Mouse (Mus musculus): ENCODE data around the gene Ccdc154. TPM values are rescaled to one million over a fixed set of nuclear protein-coding genes. Genes with fewer than 3 reads are reported as not detected.
A peak's percentile ranks its signal among the peaks of the same experiment; 100 is the strongest.

Gene Ccdc154
- polyA plus RNA-seq, 1 experiment from 2014 or later: not detected

GRCm38 (mm10) chr17:25189091-25189490 is 26.8 kb downstream of the Ccdc154 start:
- ATAC-seq (no peak), DNase-seq (no peak)
- Histone ChIP-seq H3K4me3 (ENCODE audit: low read depth, low read length) (peak overlapping the region; percentile 87), H3K27me3 (ENCODE audit: insufficient read depth, low read length) (no peaks in the 10 kb centered on the region), H3K4me2 (ENCODE audit: low read depth, low read length) (peak overlapping the region; percentile 89), H3K27ac (ENCODE audit: low read depth) (peak overlapping the region; percentile 81; the same call in 1 of the 2 replicates), H3K36me3 (replicated peaks; ENCODE audit: insufficient read depth, low read length) (peaks cover 6% of the 10 kb centered on the region; the same call in 1 of the 2 replicates), H3K9me3 (ENCODE audit: low read length) (no peaks in the 10 kb centered on the region), H3K9ac (replicated peaks) (peak overlapping the region; percentile 82), H3K4me1 (ENCODE audit: insufficient read depth) (peaks cover 20% of the 10 kb centered on the region)
- TF ChIP-seq CTCF (IDR thresholded peaks at IDR 0.05; ENCODE audit: low read depth): no peak
- TF ChIP-seq EP300 (IDR thresholded peaks at IDR 0.05; ENCODE audit: low read depth): no peak
- 7% methylated on average over 16 of the region's 16 CpGs for WGBS (ENCODE audit: insufficient replicate concordance)

- WGBS (ENCODE audit: insufficient replicate concordance): 84% methylated on average over 4 of the region's 4 CpGs
- H3K36me3 ChIP-seq (replicated peaks; ENCODE audit: insufficient read depth, low read length): peaks cover 50% of the 10 kb centered on the region
- no peak overlapping the region for H3K27ac ChIP-seq (ENCODE audit: low read depth)
Observed at GRCm38 (mm10) chr17:25202401-25202800, 40.1 kb downstream of the Ccdc154 start.

GRCm38 (mm10) chr17:25210006-25210405 is 47.7 kb downstream of the Ccdc154 start:
- TF ChIP-seq EP300 (IDR thresholded peaks at IDR 0.05; ENCODE audit: low read depth) (no peak), CTCF (IDR thresholded peaks at IDR 0.05; ENCODE audit: low read depth) (no peak)
- Histone ChIP-seq H3K27me3 (ENCODE audit: insufficient read depth, low read length) (no peaks in the 10 kb centered on the region), H3K4me1 (ENCODE audit: insufficient read depth) (no peaks in the 10 kb centered on the region), H3K27ac (ENCODE audit: low read depth) (no peak overlapping the region), H3K36me3 (replicated peaks; ENCODE audit: insufficient read depth, low read length) (peaks cover 64% of the 10 kb centered on the region), H3K9ac (replicated peaks) (no peak overlapping the region), H3K4me3 (ENCODE audit: low read depth, low read length) (no peak overlapping the region), H3K4me2 (ENCODE audit: low read depth, low read length) (no peak overlapping the region), H3K9me3 (ENCODE audit: low read length) (no peaks in the 10 kb centered on the region)
- ATAC-seq (no peak), DNase-seq (no peak)
- 85% methylated on average over 4 of the region's 4 CpGs for WGBS (ENCODE audit: insufficient replicate concordance)

More at GRCm38 (mm10) chr17:25202401-25202800, 40.1 kb downstream of the Ccdc154 start:
- DNase-seq: no peak
- no peak for ATAC-seq
- Histone ChIP-seq H3K4me1 (ENCODE audit: insufficient read depth) (no peaks in the 10 kb centered on the region), H3K4me2 (ENCODE audit: low read depth, low read length) (no peak overlapping the region), H3K27me3 (ENCODE audit: insufficient read depth, low read length) (no peaks in the 10 kb centered on the region), H3K9ac (replicated peaks) (no peak overlapping the region), H3K9me3 (ENCODE audit: low read length) (no peaks in the 10 kb centered on the region), H3K4me3 (ENCODE audit: low read depth, low read length) (no peak overlapping the region)
- TF ChIP-seq CTCF (IDR thresholded peaks at IDR 0.05; ENCODE audit: low read depth) (no peak), EP300 (IDR thresholded peaks at IDR 0.05; ENCODE audit: low read depth) (no peak)

GRCm38 (mm10) chr17:25210680-25211466 is 48.6 kb downstream of the Ccdc154 start:
- H3K36me3 ChIP-seq (replicated peaks; ENCODE audit: insufficient read depth, low read length): peaks cover 64% of the 10 kb centered on the region
- H3K27me3 ChIP-seq (ENCODE audit: insufficient read depth, low read length): no peaks in the 10 kb centered on the region
- no peaks in the 10 kb centered on the region for H3K9me3 ChIP-seq (ENCODE audit: low read length)
- no peak overlapping the region for H3K9ac ChIP-seq (replicated peaks)
- no peaks in the 10 kb centered on the region for H3K4me1 ChIP-seq (ENCODE audit: insufficient read depth)
- DNase-seq (no peak), ATAC-seq (no peak)
- whole genome bisulfite sequencing (ENCODE audit: insufficient replicate concordance): 67% methylated on average over 15 of the region's 15 CpGs
- TF ChIP-seq CTCF (IDR thresholded peaks at IDR 0.05; ENCODE audit: low read depth) (no peak), EP300 (IDR thresholded peaks at IDR 0.05; ENCODE audit: low read depth) (no peak)
- no peak overlapping the region for H3K4me2 ChIP-seq (ENCODE audit: low read depth, low read length)
- H3K27ac ChIP-seq (ENCODE audit: low read depth): no peak overlapping the region
- no peak overlapping the region for H3K4me3 ChIP-seq (ENCODE audit: low read depth, low read length)

GRCm38 (mm10) chr17:25211705-25212104 is 49.4 kb downstream of the Ccdc154 start:
- no peak overlapping the region for H3K9ac ChIP-seq (replicated peaks)
- H3K36me3 ChIP-seq (replicated peaks; ENCODE audit: insufficient read depth, low read length): peaks cover 66% of the 10 kb centered on the region
- no peaks in the 10 kb centered on the region for H3K4me1 ChIP-seq (ENCODE audit: insufficient read depth)
- no peak overlapping the region for H3K4me3 ChIP-seq (ENCODE audit: low read depth, low read length)
- no peak overlapping the region for H3K4me2 ChIP-seq (ENCODE audit: low read depth, low read length)
- no peaks in the 10 kb centered on the region for H3K9me3 ChIP-seq (ENCODE audit: low read length)
- DNase-seq (no peak), ATAC-seq (no peak)
- H3K27ac ChIP-seq (ENCODE audit: low read depth): no peak overlapping the region
- WGBS (ENCODE audit: insufficient replicate concordance): 75% methylated on average over 4 of the region's 4 CpGs
- TF ChIP-seq EP300 (IDR thresholded peaks at IDR 0.05; ENCODE audit: low read depth) (no peak), CTCF (IDR thresholded peaks at IDR 0.05; ENCODE audit: low read depth) (no peak)
- no peaks in the 10 kb centered on the region for H3K27me3 ChIP-seq (ENCODE audit: insufficient read depth, low read length)

- H3K27me3 ChIP-seq (ENCODE audit: insufficient read depth, low read length): no peaks in the 10 kb centered on the region
- no peak overlapping the region for H3K4me3 ChIP-seq (ENCODE audit: low read depth, low read length)
- H3K4me2 ChIP-seq (ENCODE audit: low read depth, low read length): no peak overlapping the region
- H3K4me1 ChIP-seq (ENCODE audit: insufficient read depth): no peaks in the 10 kb centered on the region
- DNase-seq (no peak), ATAC-seq (no peak)
- H3K9ac ChIP-seq (replicated peaks): no peak overlapping the region
- H3K27ac ChIP-seq (ENCODE audit: low read depth): no peak overlapping the region
- 91% methylated on average over 3 of the region's 3 CpGs for WGBS (ENCODE audit: insufficient replicate concordance)
- H3K9me3 ChIP-seq (ENCODE audit: low read length): no peaks in the 10 kb centered on the region
- no peak for TF ChIP-seq EP300 (IDR thresholded peaks at IDR 0.05; ENCODE audit: low read depth)
- no peak for TF ChIP-seq CTCF (IDR thresholded peaks at IDR 0.05; ENCODE audit: low read depth)
- H3K36me3 ChIP-seq (replicated peaks; ENCODE audit: insufficient read depth, low read length): peaks cover 51% of the 10 kb centered on the region
Observed at GRCm38 (mm10) chr17:25215431-25215830, 53.2 kb downstream of the Ccdc154 start.

Data from liver, postnatal 0 days (tissue).